Mouse (Mus musculus) kidney, postnatal 14 days (tissue): ENCODE data around the gene Zfp809.

Experiments used
- DNase-seq: peaks from one replicate; pipeline ENCODE4 v3.0.0; 2022; ENCODE audit warnings: mixed read lengths

The Zfp809 gene

GRCm38 (mm10) chr9:22262611-22263010 is 37.1 kb downstream of the Zfp809 start:
- DNase-seq: no peak

DNA sequence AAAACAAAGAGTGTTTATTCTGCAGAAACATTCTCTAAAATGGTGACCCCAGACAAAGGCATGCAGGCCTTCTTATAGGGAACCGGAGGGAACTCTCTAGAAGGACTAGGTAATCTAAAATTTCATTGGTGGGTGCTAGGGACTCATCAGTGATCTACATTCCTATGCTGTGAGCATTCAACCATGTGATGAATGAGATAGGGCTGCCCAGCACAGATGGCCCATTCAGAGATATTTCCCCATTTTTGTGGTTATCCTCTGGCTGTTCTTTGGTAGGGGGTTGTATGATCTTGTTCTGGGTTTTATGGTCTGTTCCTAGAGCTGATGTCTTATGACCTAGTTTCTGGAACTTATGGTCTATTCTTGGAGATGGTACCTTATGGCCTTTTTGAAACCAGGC is 43.4 kb downstream of the Zfp809 start:
- DNase-seq: no peak

DNA sequence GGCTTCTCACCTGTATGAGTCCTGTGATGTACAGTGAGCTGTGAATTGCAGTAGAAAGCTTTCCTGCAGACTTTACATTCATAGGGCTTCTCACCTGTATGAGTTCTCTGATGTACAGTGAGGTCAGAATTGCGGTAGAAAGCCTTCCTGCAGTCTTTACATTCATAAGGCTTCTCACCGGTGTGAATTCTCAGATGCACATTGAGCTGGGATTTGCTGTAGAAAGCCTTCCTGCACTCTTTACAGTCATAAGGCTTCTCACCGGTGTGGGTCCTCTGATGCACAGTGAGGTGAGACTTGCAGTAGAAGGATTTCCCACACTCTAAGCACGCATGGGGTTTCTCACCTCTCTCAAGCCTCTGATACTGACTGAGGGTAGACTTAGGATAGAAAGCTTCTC is 53.2 kb downstream of the Zfp809 start:
- DNase-seq: no peak
